Mouse (Mus musculus) MEL (cell line): ENCODE results near the gene Pi4k2b. TPM values are rescaled to one million over a fixed set of nuclear protein-coding genes. Genes with fewer than 3 reads are reported as not detected.
"Not testable (repeated sequence)": the region's sequence is repeated elsewhere in the genome, so short reads cannot be mapped to it uniquely, and the experiment has no call there.

Experiments
- DNase-seq: peaks from one replicate; pipeline ENCODE4 v3.0.0; 2011; ENCODE audit warnings: low read depth, low spot score
- H3K27ac ChIP-seq: 2 replicates; pipeline ENCODE4 v1.5.1; 2012; ENCODE audit warnings: low read depth, mild to moderate bottlenecking, control low read depth, low read length, moderate library complexity; ENCODE audit not compliant: control insufficient read depth
- H3K27me3 ChIP-seq, 2 experiments: fragments of 150-350 bp in 1 of 2; sonication (generic) in 1 of 2; 2 replicates each; pipeline ENCODE4 v1.6.1; 2012; ENCODE audit warnings: low read length in 2 of 2, mild to moderate bottlenecking in 2 of 2, improper control_type of control experiment in 1 of 2, moderate library complexity in 1 of 2; ENCODE audit not compliant: insufficient read depth in 2 of 2, control insufficient read depth in 1 of 2
- H3K36me3 ChIP-seq, 2 experiments: 2 replicates each; pipeline ENCODE4 v1.6.1; 2012 to 2014; ENCODE audit warnings: low read length in 2 of 2, improper control_type of control experiment in 1 of 2, inconsistent platforms in 1 of 2, mild to moderate bottlenecking in 1 of 2; ENCODE audit not compliant: insufficient read depth in 2 of 2, control insufficient read depth in 1 of 2
- H3K4me1 ChIP-seq, 2 experiments: fragments of 150-350 bp in 1 of 2; sonication (generic) in 1 of 2; 2 replicates each; pipeline ENCODE4 v1.6.1; 2012; ENCODE audit warnings: low read length in 2 of 2, improper control_type of control experiment in 1 of 2, mild to moderate bottlenecking in 1 of 2; ENCODE audit not compliant: insufficient read depth in 2 of 2, control insufficient read depth in 1 of 2
- H3K4me3 ChIP-seq, 2 experiments: fragments of 150-350 bp in 1 of 2; sonication (generic) in 1 of 2; 2 replicates each; pipeline ENCODE4 v1.5.1; 2012; ENCODE audit warnings: low read depth in 2 of 2, low read length in 2 of 2, mild to moderate bottlenecking in 2 of 2, moderate library complexity in 2 of 2, control low read depth in 1 of 2, improper control_type of control experiment in 1 of 2; ENCODE audit not compliant: control insufficient read depth in 1 of 2, insufficient read depth in 1 of 2
- H3K79me2 ChIP-seq: 2 replicates; pipeline ENCODE4 v1.6.1; 2012; ENCODE audit warnings: mild to moderate bottlenecking, low read length, moderate library complexity; ENCODE audit not compliant: control insufficient read depth, poor library complexity, insufficient read depth
- H3K9ac ChIP-seq: 2 replicates; pipeline ENCODE4 v1.6.1; 2012; ENCODE audit warnings: low read depth, mild to moderate bottlenecking, control low read depth, low read length, moderate library complexity; ENCODE audit not compliant: control insufficient read depth, poor library complexity, severe bottlenecking
- H3K9me3 ChIP-seq: fragments of 150-350 bp; sonication (generic); replicated peaks from 2 replicates; pipeline ENCODE4 v1.6.1; 2012; ENCODE audit warnings: mild to moderate bottlenecking, low read length, improper control_type of control experiment, moderate library complexity; ENCODE audit not compliant: insufficient read depth
- CHD1 ChIP-seq: IDR thresholded peaks from 2 replicates; pipeline ENCODE4 v1.6.1; 2012; ENCODE audit warnings: low read depth, mild to moderate bottlenecking, inconsistent platforms, low read length, improper control_type of control experiment
- CHD2 ChIP-seq: IDR thresholded peaks from 2 replicates; pipeline ENCODE4 v1.6.1; 2011; ENCODE audit warnings: low read length, improper control_type of control experiment
- CTCF ChIP-seq, 3 experiments: IDR thresholded peaks in 2 of 3; conservative IDR thresholded peaks in 1 of 3; 2 replicates each; pipeline ENCODE4 v1.5.1; 2011 to 2012; ENCODE audit warnings: low read length in 3 of 3, low read depth in 2 of 3, mild to moderate bottlenecking in 2 of 3, improper control_type of control experiment in 1 of 3, inconsistent platforms in 1 of 3, mixed read lengths in 1 of 3, moderate library complexity in 1 of 3; ENCODE audit not compliant: control insufficient read depth in 1 of 3, insufficient read depth in 1 of 3, poor library complexity in 1 of 3, severe bottlenecking in 1 of 3
- ELF1 ChIP-seq: IDR thresholded peaks from 2 replicates; pipeline ENCODE4 v1.6.1; 2014; ENCODE audit warnings: low read depth, mild to moderate bottlenecking, inconsistent platforms, low read length, improper control_type of control experiment, moderate library complexity
- EP300 ChIP-seq, 2 experiments: IDR thresholded peaks; 2 replicates each; pipeline ENCODE4 v1.6.1; 2011; ENCODE audit warnings: improper control_type of control experiment in 2 of 2, low read length in 2 of 2, low read depth in 1 of 2, mild to moderate bottlenecking in 1 of 2
- ETS1 ChIP-seq: IDR thresholded peaks from 2 replicates; pipeline ENCODE4 v1.6.1; 2012; ENCODE audit warnings: low read depth, mild to moderate bottlenecking, inconsistent platforms, low read length, improper control_type of control experiment, moderate library complexity
- GATA1 ChIP-seq: IDR thresholded peaks from 2 replicates; pipeline ENCODE4 v1.6.1; 2011; ENCODE audit warnings: low read depth, low read length, improper control_type of control experiment
- HCFC1 ChIP-seq: IDR thresholded peaks from 2 replicates; pipeline ENCODE4 v1.6.1; 2012; ENCODE audit warnings: low read depth, mild to moderate bottlenecking, inconsistent platforms, low read length, improper control_type of control experiment, moderate library complexity
- KAT2A ChIP-seq: conservative IDR thresholded peaks from 2 replicates; pipeline ENCODE4 v1.6.1; 2012; ENCODE audit warnings: low read depth, low read length, improper control_type of control experiment, inconsistent platforms
- MAFK ChIP-seq: IDR thresholded peaks from 2 replicates; pipeline ENCODE4 v1.6.1; 2011; ENCODE audit warnings: low read depth, mild to moderate bottlenecking, low read length, improper control_type of control experiment, borderline replicate concordance
- MEF2A ChIP-seq: IDR thresholded peaks from 2 replicates; pipeline ENCODE4 v1.6.1; 2014; ENCODE audit warnings: low read depth, mild to moderate bottlenecking, inconsistent platforms, low read length, improper control_type of control experiment; ENCODE audit not compliant: poor library complexity, insufficient replicate concordance, severe bottlenecking; ENCODE audit errors: extremely low read depth
- MXI1 ChIP-seq: IDR thresholded peaks from 2 replicates; pipeline ENCODE4 v1.6.1; 2011; ENCODE audit warnings: mild to moderate bottlenecking, low read depth, low read length, improper control_type of control experiment
- MYB ChIP-seq: IDR thresholded peaks from 2 replicates; pipeline ENCODE4 v1.6.1; 2011; ENCODE audit warnings: mild to moderate bottlenecking, low read depth, low read length, improper control_type of control experiment
- NELFE ChIP-seq: IDR thresholded peaks from 2 replicates; pipeline ENCODE4 v1.6.1; 2011; ENCODE audit warnings: low read depth, low read length, improper control_type of control experiment
- RCOR1 ChIP-seq: IDR thresholded peaks from 2 replicates; pipeline ENCODE4 v1.6.1; 2012; ENCODE audit warnings: low read depth, mild to moderate bottlenecking, inconsistent platforms, low read length, improper control_type of control experiment
- SIN3A ChIP-seq: IDR thresholded peaks from 2 replicates; pipeline ENCODE4 v1.6.1; 2012; ENCODE audit warnings: low read length, improper control_type of control experiment, inconsistent platforms
- SMC3 ChIP-seq: IDR thresholded peaks from 2 replicates; pipeline ENCODE4 v1.6.1; 2011; ENCODE audit warnings: low read depth, low read length, improper control_type of control experiment
- TBP ChIP-seq: IDR thresholded peaks from 2 replicates; pipeline ENCODE4 v1.8.0; 2011; ENCODE audit warnings: low read depth, low read length, improper control_type of control experiment
- TCF12 ChIP-seq: IDR thresholded peaks from 2 replicates; pipeline ENCODE4 v1.6.1; 2014; ENCODE audit warnings: low read depth, mild to moderate bottlenecking, inconsistent platforms, low read length, improper control_type of control experiment, moderate library complexity
- ZMIZ1 ChIP-seq: IDR thresholded peaks from 2 replicates; pipeline ENCODE4 v1.6.1; 2012; ENCODE audit warnings: low read depth, mild to moderate bottlenecking, inconsistent platforms, low read length, improper control_type of control experiment, moderate library complexity
- polyA plus RNA-seq, 2 experiments: library from polyadenylated mRNA; stranded (reverse) in 1 of 2; unstranded in 1 of 2; fragments of >175 nt in 1 of 2; fragments of >200 nt in 1 of 2; gene quantifications; 2 replicates each; pipeline versions ENCODE4 v1.2.1 to v1.2.4; 2012; ENCODE audit warnings: low replicate concordance in 2 of 2, low read depth in 1 of 2; ENCODE audit not compliant: insufficient read length in 2 of 2, insufficient read depth in 1 of 2, missing spikeins in 1 of 2
- total RNA-seq: library from RNA; depleted of rRNA; stranded (reverse); fragments of 300-350 nt; gene quantifications from 2 replicates; pipeline ENCODE4 v1.2.3, GENCODE M21; 2012

The Pi4k2b gene
- total and polyA plus RNA-seq, 3 experiments: 10.4 to 11.0 TPM; not detected in 1

DNA sequence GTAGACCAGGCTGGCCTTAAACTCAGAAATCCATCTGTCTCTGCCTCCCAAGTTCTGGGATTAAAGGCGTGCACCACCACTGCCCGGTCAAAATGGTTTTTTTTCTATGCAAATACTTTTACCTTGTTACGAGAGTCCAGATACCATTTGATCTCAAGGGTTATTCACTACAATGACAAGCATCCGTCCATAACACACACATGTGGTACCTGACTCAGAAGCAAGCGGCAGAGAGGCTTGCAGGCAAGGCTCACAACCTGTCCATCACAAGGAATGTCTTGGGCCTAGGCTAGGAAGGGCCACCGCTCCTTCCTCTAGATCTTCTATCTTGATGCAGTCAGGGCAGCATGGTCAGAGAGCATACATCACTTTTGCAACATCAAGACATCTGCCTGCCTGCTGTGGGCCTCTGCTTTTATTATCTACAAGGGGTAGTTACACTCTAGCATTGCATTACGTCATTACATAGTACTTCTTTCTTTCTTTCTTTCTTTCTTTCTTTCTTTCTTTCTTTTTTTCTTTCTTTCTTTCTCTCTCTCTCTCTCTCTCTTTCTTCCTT lies 43.4 kb upstream of the Pi4k2b start:
- not testable (repeated sequence) for H3K27ac ChIP-seq, H3K36me3 ChIP-seq, H3K79me2 ChIP-seq, H3K27me3 ChIP-seq, DNase-seq, H3K9me3 ChIP-seq, H3K4me3 ChIP-seq, H3K9ac ChIP-seq, H3K4me1 ChIP-seq

DNA sequence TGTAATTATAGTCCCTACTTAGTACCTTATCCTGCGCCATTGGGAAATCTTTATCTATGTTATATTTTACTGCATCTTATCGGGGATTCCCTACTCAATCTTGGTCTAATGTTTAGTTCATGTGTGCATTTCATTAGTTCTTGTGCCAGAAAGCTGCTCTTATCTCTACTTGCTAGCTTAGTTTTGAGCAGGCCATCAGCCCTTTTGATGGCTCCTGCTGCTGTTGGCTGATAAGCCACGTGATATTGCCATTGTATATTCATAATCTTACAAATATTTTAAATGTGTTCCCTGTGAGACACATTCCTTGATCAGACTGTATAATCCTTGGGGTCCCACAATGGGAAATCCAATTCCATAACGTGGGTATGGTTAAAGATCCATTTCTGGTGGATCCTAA lies 36.8 kb upstream of the Pi4k2b start:
- TF ChIP-seq KAT2A (no peak), ETS1 (0 out of 2 replicates have a peak, but pooled peaks have one; percentile 33), GATA1 (peak; percentile 51), TCF12 (peak; percentile 70; the same call in 1 of the 2 replicates), TBP (no peak), SIN3A (no peak), CTCF (IDR thresholded peaks at IDR 0.05 in 2 of 3, conservative IDR thresholded peaks at IDR 0.05 in 1 of 3; ENCODE audit: control insufficient read depth in 1 of 3, insufficient read depth in 1 of 3, low read depth in 2 of 3, low read length in 3 of 3, poor library complexity in 1 of 3, severe bottlenecking in 1 of 3) (no peak), MAFK (no peak), MEF2A (no peak), MYB (no peak), HCFC1 (no peak), CHD1 (no peak), NELFE (no peak), RCOR1 (0 out of 2 replicates have a peak, but pooled peaks have one; percentile 14), ELF1 (no peak), MXI1 (no peak), SMC3 (no peak), ZMIZ1 (no peak), CHD2 (no peak), EP300 (IDR thresholded peaks at IDR 0.05; ENCODE audit: low read depth in 1 of 2, low read length in 2 of 2) (peak; percentile 25 to 40; a peak in 2 of 4 replicates)
- Histone ChIP-seq H3K27ac (no peak overlapping the region), H3K9me3 (no peaks in the 10 kb centered on the region), H3K79me2 (no peaks in the 10 kb centered on the region), H3K4me3 (no peak overlapping the region), H3K9ac (no peak overlapping the region), H3K36me3 (peaks cover 0 to 2% of the 10 kb centered on the region in 2 experiments; a peak in 2 of 4 replicates), H3K27me3 (no peaks in the 10 kb centered on the region), H3K4me1 (peaks cover 0 to 2% of the 10 kb centered on the region in 2 experiments; a peak in 1 of 4 replicates)
- no peak for DNase-seq
